In genomic region chr3:145924649-145925337, GRCm38 (mm10) we compare ENCODE assay signal across 7 mouse cellular contexts. TPM values are rescaled to one million over a fixed set of nuclear protein-coding genes. Genes with fewer than 3 reads are reported as not detected.
DNase-seq lines count a peak whose midpoint lies in the region; ATAC-seq and TF ChIP-seq lines count a peak whose summit lies in the region.

No protein-coding gene starts in this region.

- peak overlapping the region; percentile 91 for H3K9ac ChIP-seq in hindbrain, postnatal 0 days (replicated peaks; ENCODE audit: low read length)

- H3K27ac ChIP-seq in hindbrain, postnatal 0 days, result peak overlapping the region; percentile 95

- H3K4me1 ChIP-seq in hindbrain, postnatal 0 days (ENCODE audit: insufficient read depth, low read length), result 0 out of 2 replicates have a peak, but pooled peaks cover 9% of the 10 kb centered on the region
- H3K4me1 ChIP-seq in megakaryocyte, embryonic 14.5 days, result peaks cover 69% of the 10 kb centered on the region

- H3K36me3 ChIP-seq in hindbrain, postnatal 0 days (ENCODE audit: insufficient read depth, low read length), result no peaks in the 10 kb centered on the region
- H3K36me3 ChIP-seq in megakaryocyte, embryonic 14.5 days (replicated peaks; ENCODE audit: low read length), result peaks cover 32% of the 10 kb centered on the region

- no peak for TF ChIP-seq CTCF in hindbrain, postnatal 0 days (IDR thresholded peaks at IDR 0.05; ENCODE audit: low read depth)

- peak; percentile 7 for ATAC-seq in common myeloid progenitor, adult 5-6 weeks (replicated peaks; ENCODE audit: low read depth, poor library complexity, severe bottlenecking)
- ATAC-seq in hindbrain, postnatal 0 days, result no peak

- H3K4me3 ChIP-seq in hindbrain, postnatal 0 days (ENCODE audit: low read length), result peak overlapping the region; percentile 93
- peak overlapping the region; percentile 98 for H3K4me3 ChIP-seq in megakaryocyte, embryonic 14.5 days (replicated peaks)

- H3K27me3 ChIP-seq in hindbrain, postnatal 0 days (ENCODE audit: insufficient read depth, low read length), result no peaks in the 10 kb centered on the region
- H3K27me3 ChIP-seq in megakaryocyte, embryonic 14.5 days (replicated peaks), result no peaks in the 10 kb centered on the region

- intact Hi-C loops in left cerebral cortex, postnatal 10 days (cut with DNase I), result no loop called here

- 5% methylated on average over 39 of the region's 39 CpGs for WGBS in hindbrain, postnatal 0 days

- H3K4me2 ChIP-seq in hindbrain, postnatal 0 days (ENCODE audit: low read depth, low read length), result peak overlapping the region; percentile 83

- DNase-seq in adipocyte (ENCODE audit: low spot score), result peak; percentile 45
- peak; percentile 8 to 20 for DNase-seq in gastrocnemius, adult 8-10 months (ENCODE audit: low spot score in 2 of 2)
- peak; percentile 53 for DNase-seq in hindbrain, postnatal 0 days (ENCODE audit: low spot score)
- peak; percentile 53 to 71 for DNase-seq in left cerebral cortex, postnatal 10 days (ENCODE audit: extremely low spot score in 1 of 2, low spot score in 2 of 2)
- DNase-seq in right cerebral cortex, postnatal 4 days, result peak; percentile 60

- H3K9me3 ChIP-seq in hindbrain, postnatal 0 days (ENCODE audit: low read length), result no peaks in the 10 kb centered on the region
- H3K9me3 ChIP-seq in megakaryocyte, embryonic 14.5 days, result peaks cover under 1% of the 10 kb centered on the region; the same call in 1 of the 2 replicates

RNA-seq across cellular contexts. Expression of gene Bcl10, which starts 2.2 kb away (rescaled TPM):
- total RNA-seq in common myeloid progenitor, adult 5-6 weeks (2017), result 50.3 and 52.5 TPM in 2 replicates
- 10 to 100 TPM in 2 of 4 experiments, 1 to 10 TPM in 2; 9.0 to 11.2 (median 9.9) TPM for total RNA-seq in gastrocnemius, adult 8-10 months (2022)
- 25.9 and 32.8 TPM in 2 replicates for total RNA-seq in hindbrain, postnatal 0 days (2014; rRNA removed)
- polyA plus RNA-seq in hindbrain, postnatal 0 days (2015; fragmentation: Nextera tagmentation; extraction: Ambion mirVana), result 36.4 and 37.5 TPM in 2 replicates
- 10 to 100 TPM; 15.8 to 16.2 TPM for total RNA-seq in left cerebral cortex, postnatal 10 days (2021)
- polyA plus RNA-seq in megakaryocyte, embryonic 14.5 days (2012; ENCODE audit: insufficient read depth, low replicate concordance), result 13.7 and 17.2 TPM in 2 replicates

RNA-seq across cellular contexts. Expression of gene 2410004B18Rik, which starts 13.0 kb away (rescaled TPM):
- total RNA-seq in common myeloid progenitor, adult 5-6 weeks (2017), result 17.0 and 36.4 TPM in 2 replicates
- 10 to 100 TPM; 17.1 to 23.1 (median 19.4) TPM for total RNA-seq in gastrocnemius, adult 8-10 months (2022)
- 30.8 and 33.3 TPM in 2 replicates for total RNA-seq in hindbrain, postnatal 0 days (2014; rRNA removed)
- polyA plus RNA-seq in hindbrain, postnatal 0 days (2015; fragmentation: Nextera tagmentation; extraction: Ambion mirVana), result 69.5 and 75.0 TPM in 2 replicates
- total RNA-seq in left cerebral cortex, postnatal 10 days (2021), result 10 to 100 TPM; 41.2 to 47.4 TPM
- 30.4 and 32.2 TPM in 2 replicates for polyA plus RNA-seq in megakaryocyte, embryonic 14.5 days (2012; ENCODE audit: insufficient read depth, low replicate concordance)
